Mouse (Mus musculus) heart, embryonic 11.5 days (tissue): ENCODE data around the gene Als2cl. TPM values are rescaled to one million over a fixed set of nuclear protein-coding genes. Genes with fewer than 3 reads are reported as not detected.

Experiments used
- ATAC-seq: fragments of 200-750 bp; cut with Nextera tagmentation; replicated peaks from 2 replicates; pipeline ENCODE4 v1.8.0; 2017; ENCODE audit warnings: moderate library complexity; ENCODE audit not compliant: insufficient number of reproducible peaks, low FRiP score, low TSS enrichment
- H3K27ac ChIP-seq: fragments of 300-500 bp; sonication (generic); 2 replicates; pipeline ENCODE4 v1.5.1; 2014; ENCODE audit warnings: mild to moderate bottlenecking, low read depth, low read length
- H3K27me3 ChIP-seq: fragments of 300-500 bp; sonication (generic); 2 replicates; pipeline ENCODE4 v1.6.1; 2014; ENCODE audit warnings: mild to moderate bottlenecking, low read length, mixed read lengths; ENCODE audit not compliant: control insufficient read depth, insufficient read depth
- H3K36me3 ChIP-seq: fragments of 300-500 bp; sonication (generic); 2 replicates; pipeline ENCODE4 v1.6.1; 2014; ENCODE audit warnings: mild to moderate bottlenecking, low read length, moderate library complexity, mixed read lengths; ENCODE audit not compliant: control insufficient read depth, insufficient read depth
- H3K4me1 ChIP-seq: fragments of 300-500 bp; sonication (generic); 2 replicates; pipeline ENCODE4 v1.6.1; 2014; ENCODE audit warnings: low read length; ENCODE audit not compliant: control insufficient read depth, insufficient read depth
- H3K4me2 ChIP-seq: fragments of 300-500 bp; sonication (generic); 2 replicates; pipeline ENCODE4 v1.6.1; 2014; ENCODE audit warnings: mild to moderate bottlenecking, moderate library complexity
- H3K4me3 ChIP-seq: fragments of 300-500 bp; sonication (generic); 2 replicates; pipeline ENCODE4 v1.5.1; 2014; ENCODE audit warnings: low read depth, low read length
- H3K9ac ChIP-seq: fragments of 300-500 bp; sonication (generic); 2 replicates; pipeline ENCODE4 v1.6.1; 2014; ENCODE audit warnings: mild to moderate bottlenecking, low read depth, low read length, moderate library complexity
- H3K9me3 ChIP-seq: fragments of 300-500 bp; sonication (generic); replicated peaks from 2 replicates; pipeline ENCODE4 v1.6.1; 2016; ENCODE audit warnings: low read length; ENCODE audit not compliant: control insufficient read depth
- WGBS: fragments of 180-500 bp; shearing (Covaris S2); extraction: QIAGEN DNeasy Blood & Tissue Kit; methylation state at CpG from one replicate; pipeline ENCODE4 v1.1.7; 2014; ENCODE audit not compliant: insufficient replicate concordance; 5-methylcytosine and 5-hydroxymethylcytosine counted together
- polyA plus RNA-seq: library from polyadenylated mRNA; unstranded; fragments of >200 nt; fragmentation: Nextera tagmentation; extraction: Ambion mirVana; gene quantifications from 2 replicates; pipeline ENCODE4 v1.2.1, GENCODE M21; 2014

The Als2cl gene
- polyA plus RNA-seq, 1 experiment from 2014 or later: 0.64 TPM

DNA sequence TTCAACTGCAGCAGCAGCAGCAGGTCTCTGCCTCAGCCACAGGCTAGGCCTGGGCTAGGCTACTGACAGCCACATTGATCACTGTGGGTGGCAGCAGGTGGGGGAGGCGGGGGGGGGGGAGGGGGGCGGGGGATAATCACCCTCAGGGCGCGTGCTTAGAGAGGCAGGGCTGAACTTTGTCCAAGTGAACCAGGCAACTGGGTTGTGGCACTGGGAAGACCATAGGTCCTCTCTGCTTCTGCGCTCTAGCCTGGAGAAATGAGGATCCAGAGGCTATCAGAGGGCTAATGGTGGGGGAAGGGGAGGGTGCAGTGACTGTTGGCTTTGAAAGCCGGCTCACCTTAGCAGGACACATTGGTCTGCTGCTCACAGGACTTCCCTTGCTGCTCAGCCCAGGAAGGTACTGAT, 4.4 kb upstream of the Als2cl start:
- Histone ChIP-seq H3K36me3 (no peaks in the 10 kb centered on the region), H3K27ac (no peak overlapping the region), H3K27me3 (peaks cover 46% of the 10 kb centered on the region), H3K9me3 (no peaks in the 10 kb centered on the region), H3K9ac (no peak overlapping the region), H3K4me2 (no peak overlapping the region), H3K4me1 (peaks cover 8% of the 10 kb centered on the region; the same call in 1 of the 2 replicates), H3K4me3 (no peak overlapping the region)
- WGBS: 22% methylated on average over 4 of the region's 6 CpGs
- no peak for ATAC-seq

DNA sequence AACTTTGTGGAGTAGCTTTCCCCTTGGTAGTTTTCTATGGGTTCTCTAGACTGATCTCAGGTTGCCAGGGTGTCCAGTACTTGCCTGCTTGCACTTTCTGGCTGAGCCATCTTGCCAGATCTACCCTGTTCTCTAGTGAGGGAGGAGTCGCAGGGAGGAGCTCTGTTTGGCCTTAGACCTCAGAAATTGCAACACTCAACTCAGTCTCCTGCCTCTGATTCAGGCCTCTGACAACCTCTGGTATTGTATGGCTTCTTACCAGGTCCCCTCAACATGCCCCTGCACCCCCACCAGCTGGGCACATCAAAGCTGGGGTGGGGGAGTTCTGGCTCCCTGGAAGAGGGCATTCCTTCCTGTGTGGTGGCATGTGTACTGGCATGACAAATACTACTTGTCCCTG, 2.3 kb upstream of the Als2cl start:
- ATAC-seq: no peak
- Histone ChIP-seq H3K4me3 (no peak overlapping the region), H3K4me1 (peaks cover 11% of the 10 kb centered on the region; the same call in 1 of the 2 replicates), H3K4me2 (no peak overlapping the region), H3K36me3 (no peaks in the 10 kb centered on the region), H3K27ac (no peak overlapping the region), H3K27me3 (peaks cover 64% of the 10 kb centered on the region), H3K9ac (no peak overlapping the region), H3K9me3 (no peaks in the 10 kb centered on the region)
- 76% methylated on average over 1 of the region's 1 CpGs for WGBS

DNA sequence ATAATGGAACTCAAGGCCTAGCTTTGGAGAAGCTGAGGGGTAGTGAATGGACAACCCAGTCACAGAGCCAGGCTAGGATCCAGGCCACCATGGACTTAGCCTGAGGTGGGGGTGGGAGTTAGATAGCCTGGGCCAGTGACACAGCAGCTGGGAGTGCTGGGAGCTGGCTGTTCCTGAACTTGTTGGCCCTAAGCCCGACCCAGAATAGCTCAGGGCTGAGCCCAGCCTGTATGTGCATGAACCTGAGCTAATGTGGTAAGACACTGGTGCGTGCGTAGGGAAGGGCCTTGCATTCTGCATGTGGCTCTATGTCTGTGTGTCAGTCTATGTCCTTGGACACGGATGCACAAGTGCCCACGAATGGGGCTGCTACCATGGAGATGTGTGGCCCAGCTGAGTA, 1.8 kb upstream of the Als2cl start:
- Histone ChIP-seq H3K27ac (no peak overlapping the region), H3K4me3 (no peak overlapping the region), H3K4me2 (no peak overlapping the region), H3K4me1 (peaks cover 11% of the 10 kb centered on the region; the same call in 1 of the 2 replicates), H3K27me3 (peaks cover 59% of the 10 kb centered on the region), H3K9ac (no peak overlapping the region), H3K9me3 (no peaks in the 10 kb centered on the region), H3K36me3 (no peaks in the 10 kb centered on the region)
- no peak for ATAC-seq
- WGBS: 75% methylated on average over 5 of the region's 5 CpGs

DNA sequence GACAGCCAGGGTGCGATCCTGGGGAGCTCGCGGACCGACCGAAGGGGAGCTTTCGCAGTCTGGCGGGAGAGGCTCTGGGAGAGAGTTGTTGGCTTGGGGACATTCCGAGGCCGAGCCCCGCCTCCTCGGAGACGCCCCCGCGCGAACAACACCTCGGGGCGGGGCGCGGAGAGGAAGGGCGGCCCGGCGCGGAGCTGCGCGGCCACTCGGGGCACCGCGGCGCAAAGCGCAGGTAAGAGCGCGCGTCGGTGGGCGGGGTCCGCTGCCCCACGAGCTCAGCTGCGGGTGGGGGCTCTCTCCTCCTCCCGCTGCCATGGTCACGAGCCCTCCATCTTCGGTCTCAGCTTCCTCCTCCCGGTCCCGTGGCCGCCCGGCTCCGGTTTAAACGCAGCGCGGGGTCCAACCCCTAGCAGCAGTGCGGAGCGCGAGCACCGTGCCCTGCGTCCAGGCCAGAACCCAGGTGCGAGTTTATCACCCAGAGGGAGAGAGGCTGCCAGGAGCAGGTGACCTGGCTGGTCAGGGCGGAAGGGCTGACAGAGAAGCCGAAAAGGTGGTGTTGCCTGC, 410 bp downstream of the Als2cl start, which contains the start of gene Tmie:
Tmie (minus strand) TSS at position 116 of the 564 bp plus-strand sequence.
- no peak within 1 kb of the TSS for H3K27ac ChIP-seq
- H3K4me3 ChIP-seq: peak within 1 kb of the TSS; percentile 67

DNA sequence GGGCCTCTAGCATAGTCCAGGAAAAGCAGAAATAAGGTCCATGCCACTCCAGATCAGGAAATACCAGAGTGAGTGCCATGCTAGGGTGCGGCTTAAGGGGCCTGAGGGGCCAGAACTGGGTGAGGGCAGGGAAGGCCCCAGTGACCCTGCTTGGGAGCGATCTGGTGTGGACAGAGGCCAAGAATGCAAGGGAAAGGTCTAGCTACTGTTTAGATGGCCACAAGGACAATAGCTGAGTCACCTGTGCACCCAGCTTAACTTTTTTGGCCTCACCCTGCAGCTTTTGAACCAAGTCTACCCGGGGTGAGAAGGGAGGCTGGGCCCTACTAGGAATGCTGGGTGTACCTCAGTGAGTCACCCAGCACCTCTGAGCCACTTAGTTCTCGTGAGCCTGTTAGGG, 1.1 kb downstream of the Als2cl start:
- no peak overlapping the region; the same call in 1 of the 2 replicates for H3K9ac ChIP-seq
- no peaks in the 10 kb centered on the region for H3K9me3 ChIP-seq
- 67% methylated on average over 4 of the region's 4 CpGs for WGBS
- H3K4me3 ChIP-seq: peak overlapping the region; percentile 67
- no peak overlapping the region for H3K27ac ChIP-seq
- no peak for ATAC-seq
- no peaks in the 10 kb centered on the region for H3K36me3 ChIP-seq
- H3K4me1 ChIP-seq: peaks cover 11% of the 10 kb centered on the region; the same call in 1 of the 2 replicates
- H3K27me3 ChIP-seq: peaks cover 40% of the 10 kb centered on the region
- peak overlapping the region; percentile 96 for H3K4me2 ChIP-seq

More for the DNA sequence above, 410 bp downstream of the Als2cl start, which contains the start of gene Tmie:
- Histone ChIP-seq H3K9me3 (no peaks in the 10 kb centered on the region), H3K4me2 (peak within 1 kb of the TSS; percentile 96), H3K27me3 (peaks cover 41% of the 10 kb centered on the region), H3K36me3 (no peaks in the 10 kb centered on the region), H3K4me1 (peaks cover 11% of the 10 kb centered on the region; the same call in 1 of the 2 replicates), H3K9ac (peak within 1 kb of the TSS; percentile 67)
- under 1% methylated on average over 55 of the region's 57 CpGs for WGBS
- peak; percentile 44; the same call in 1 of the 2 replicates for ATAC-seq

DNA sequence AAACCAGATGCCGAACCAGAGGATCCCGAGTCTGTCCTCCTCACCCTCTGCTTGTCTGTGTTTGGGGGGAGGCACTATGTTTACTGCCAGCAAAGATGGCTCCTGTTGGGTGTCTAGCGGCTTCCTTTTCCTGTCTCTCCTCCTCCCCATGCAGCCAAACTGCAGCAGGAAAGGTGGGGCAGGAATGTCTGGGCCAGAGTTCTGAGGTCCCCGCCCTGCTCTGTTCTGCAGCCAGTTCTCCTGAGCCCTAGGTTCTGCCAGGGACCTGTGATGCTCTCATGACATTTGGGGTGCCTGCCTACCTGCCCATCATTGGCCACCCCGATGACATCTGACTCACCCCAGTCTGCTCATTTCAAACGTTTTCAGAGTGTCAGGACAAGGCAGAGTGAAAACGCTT, 2.3 kb downstream of the Als2cl start:
- no peak for ATAC-seq
- Histone ChIP-seq H3K4me1 (peaks cover 11% of the 10 kb centered on the region; the same call in 1 of the 2 replicates), H3K27ac (no peak overlapping the region), H3K9ac (no peak overlapping the region), H3K36me3 (no peaks in the 10 kb centered on the region), H3K9me3 (no peaks in the 10 kb centered on the region), H3K4me3 (no peak overlapping the region), H3K27me3 (peaks cover 40% of the 10 kb centered on the region), H3K4me2 (no peak overlapping the region)
- WGBS: 61% methylated on average over 7 of the region's 7 CpGs

DNA sequence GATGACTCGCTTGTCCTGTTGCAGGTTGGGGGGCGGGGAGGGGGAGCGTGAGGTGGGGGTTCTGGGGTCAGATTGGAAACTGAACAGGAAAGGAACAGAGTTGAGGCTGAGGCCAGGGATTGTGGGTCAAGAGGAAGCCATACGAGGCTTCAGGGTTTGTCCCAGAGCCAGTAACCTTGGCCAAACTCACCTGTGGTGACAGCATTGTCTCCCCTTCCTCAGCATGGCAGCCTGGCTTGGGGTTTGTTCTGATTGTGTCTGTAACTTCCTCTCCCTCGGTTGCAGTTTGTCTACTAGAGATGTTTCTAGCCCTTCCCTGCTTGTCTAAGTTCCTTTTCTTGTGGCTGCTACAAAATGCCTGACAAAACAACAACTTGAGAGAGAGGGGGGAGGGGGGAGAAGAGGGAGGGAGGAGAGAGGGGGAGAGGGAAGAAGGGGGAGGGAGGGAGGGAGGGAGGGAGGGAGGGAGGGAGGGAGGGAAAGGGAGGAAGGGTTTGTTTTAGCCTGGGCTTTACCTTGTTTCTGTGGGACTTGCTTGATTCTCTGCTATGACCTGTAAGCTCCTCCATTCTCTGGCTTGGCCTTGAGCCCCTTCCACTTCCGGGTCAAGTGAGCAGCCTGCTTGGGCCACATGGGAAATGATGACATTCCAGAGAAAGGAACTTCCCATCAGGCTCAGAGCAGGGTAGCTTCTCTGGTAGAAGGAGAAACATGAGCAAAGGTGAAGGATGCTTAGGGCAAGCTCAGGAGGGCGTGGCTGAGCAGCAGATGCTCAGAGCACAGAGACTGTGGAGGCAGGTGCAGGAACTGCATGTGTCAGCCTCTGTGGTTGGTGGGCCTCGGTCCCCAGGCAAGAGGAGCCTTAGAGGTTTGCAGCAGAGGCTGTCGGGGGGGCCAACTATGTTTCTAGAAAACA, 8.0 kb downstream of the Als2cl start:
- Histone ChIP-seq H3K36me3 (no peaks in the 10 kb centered on the region), H3K4me3 (no peak overlapping the region), H3K27ac (no peak overlapping the region), H3K9me3 (no peaks in the 10 kb centered on the region), H3K4me1 (no peaks in the 10 kb centered on the region), H3K4me2 (no peak overlapping the region), H3K9ac (no peak overlapping the region), H3K27me3 (no peaks in the 10 kb centered on the region; the same call in 1 of the 2 replicates)
- WGBS: 64% methylated on average over 9 of the region's 9 CpGs
- no peak for ATAC-seq

DNA sequence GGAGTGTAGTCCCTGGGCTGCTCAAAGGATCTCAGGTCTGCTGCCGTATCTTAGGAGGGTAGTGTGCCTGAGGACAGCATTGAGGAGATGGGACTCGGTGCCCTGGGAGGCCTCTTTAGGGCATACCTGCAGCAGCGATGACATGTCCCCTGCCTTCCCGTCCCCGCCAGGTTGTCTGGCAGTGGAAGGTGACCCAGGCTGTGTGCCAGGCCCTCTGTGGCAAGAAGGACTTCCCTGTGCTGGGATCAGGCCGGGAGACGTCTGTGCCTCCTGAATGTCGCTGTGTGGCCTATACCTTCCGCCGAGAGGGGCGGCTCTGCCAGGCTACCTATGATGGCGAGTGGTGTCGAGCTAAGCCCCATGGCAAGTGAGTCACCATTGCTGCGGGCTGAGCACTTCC, 9.3 kb downstream of the Als2cl start:
- Histone ChIP-seq H3K9ac (no peak overlapping the region), H3K9me3 (no peaks in the 10 kb centered on the region), H3K27ac (no peak overlapping the region), H3K4me3 (no peak overlapping the region), H3K27me3 (peaks cover 5% of the 10 kb centered on the region), H3K4me1 (no peaks in the 10 kb centered on the region), H3K4me2 (no peak overlapping the region), H3K36me3 (no peaks in the 10 kb centered on the region)
- WGBS: 83% methylated on average over 14 of the region's 14 CpGs
- no peak for ATAC-seq
